Mouse (Mus musculus): ENCODE data around the gene Sult6b2. TPM values are rescaled to one million over a fixed set of nuclear protein-coding genes. Genes with fewer than 3 reads are reported as not detected.

The Sult6b2 gene
- polyA plus RNA-seq, 1 experiment from 2014 or later, result 0.09 TPM

Other genes starting within 250 kb of the Sult6b2 start
- 14.5 and 16.5 TPM in 2 replicates for gene Kcnj8, start 232.9 kb downstream of the Sult6b2 start, polyA plus RNA-seq (2014; fragmentation: Nextera tagmentation; extraction: Ambion mirVana)
- 22.9 and 27.1 TPM in 2 replicates for gene Abcc9, start 102.2 kb downstream of the Sult6b2 start, polyA plus RNA-seq (2014; fragmentation: Nextera tagmentation; extraction: Ambion mirVana)
- 102 and 104 TPM in 2 replicates for gene Cmas, start 47.8 kb downstream of the Sult6b2 start, polyA plus RNA-seq (2014; fragmentation: Nextera tagmentation; extraction: Ambion mirVana)
- gene St8sia1, start 159.9 kb upstream of the Sult6b2 start, polyA plus RNA-seq (2014; fragmentation: Nextera tagmentation; extraction: Ambion mirVana), result 0.82 and 1.1 TPM in 2 replicates

Measured in heart, embryonic 14.5 days (tissue).